Mouse (Mus musculus): ENCODE data around the gene Ier2. TPM values are rescaled to one million over a fixed set of nuclear protein-coding genes. Genes with fewer than 3 reads are reported as not detected.

Ier2 gene
- total and polyA plus RNA-seq, 2 experiments from 2014 or later, result 3.9 to 14.7 TPM

DNA sequence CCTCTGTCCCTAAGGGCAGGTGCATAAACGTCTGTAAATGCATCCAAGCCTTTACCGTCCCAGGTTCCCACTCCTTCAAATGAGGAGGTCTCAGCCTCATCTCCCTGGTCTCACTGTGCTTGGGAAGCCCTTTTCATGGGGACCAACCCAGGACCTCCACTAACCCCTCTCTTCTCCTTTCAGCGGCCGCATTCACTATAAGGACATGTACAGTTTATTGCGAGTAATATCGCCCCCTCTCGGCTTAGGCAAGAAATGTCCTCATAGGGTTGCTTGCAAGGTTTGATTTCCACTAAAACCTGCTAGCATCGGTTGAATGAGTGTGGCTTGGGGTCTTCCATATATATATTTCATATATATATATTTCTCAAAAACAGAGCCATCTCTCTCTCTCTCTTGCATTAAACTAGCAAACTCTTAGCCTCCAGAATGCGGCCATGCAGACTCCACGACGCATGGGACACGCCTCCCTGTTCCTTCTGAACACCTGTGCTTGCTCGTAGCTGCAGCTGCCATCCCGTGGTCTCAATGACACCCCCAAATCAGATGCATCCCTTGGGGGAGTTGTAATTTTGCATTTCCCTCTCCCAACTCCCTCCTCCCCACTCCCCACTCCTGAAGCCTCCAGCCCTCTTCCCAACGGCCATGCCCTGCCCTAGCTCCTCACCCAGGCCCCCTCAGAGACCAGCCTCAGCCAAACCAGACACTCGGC lies 48.0 kb downstream of the Ier2 start:
- 35% methylated on average over 16 of the region's 16 CpGs for WGBS
- Histone ChIP-seq H3K27ac (ENCODE audit: low read depth, low read length) (no peak overlapping the region), H3K4me3 (ENCODE audit: low read depth, low read length) (no peak overlapping the region), H3K9ac (replicated peaks; ENCODE audit: low read length, poor library complexity, severe bottlenecking) (peak overlapping the region; percentile 25; the same call in 1 of the 2 replicates), H3K27me3 (ENCODE audit: insufficient read depth, low read length) (no peaks in the 10 kb centered on the region), H3K4me2 (ENCODE audit: low read depth, low read length, poor library complexity, severe bottlenecking) (no peak overlapping the region), H3K36me3 (ENCODE audit: insufficient read depth, low read length) (peaks cover 16% of the 10 kb centered on the region), H3K4me1 (ENCODE audit: insufficient read depth, low read length) (no peaks in the 10 kb centered on the region), H3K9me3 (ENCODE audit: low read length) (no peaks in the 10 kb centered on the region)
- peak; percentile 69 for TF ChIP-seq CTCF (IDR thresholded peaks at IDR 0.05)
- ATAC-seq (ENCODE audit: low FRiP score) (no peak), DNase-seq (ENCODE audit: low spot score) (peak; percentile 65)

Other genes starting within 250 kb of the Ier2 start
- gene Trmt1, start 23.5 kb upstream of the Ier2 start, total RNA-seq (2014; rRNA removed), result 88.5 and 99.5 TPM in 2 replicates
- gene Trmt1, start 23.5 kb upstream of the Ier2 start, polyA plus RNA-seq (2015; fragmentation: Nextera tagmentation; extraction: Ambion mirVana), result 74.2 and 75.0 TPM in 2 replicates
- 87.2 and 102 TPM in 2 replicates for gene Nacc1, start 25.0 kb upstream of the Ier2 start, total RNA-seq (2014; rRNA removed)
- gene Nacc1, start 25.0 kb upstream of the Ier2 start, polyA plus RNA-seq (2015; fragmentation: Nextera tagmentation; extraction: Ambion mirVana), result 13.7 and 13.8 TPM in 2 replicates
- 4.6 and 4.8 TPM in 2 replicates for gene Lyl1, start 38.6 kb upstream of the Ier2 start, total RNA-seq (2014; rRNA removed)
- 2.0 and 2.8 TPM in 2 replicates for gene Lyl1, start 38.6 kb upstream of the Ier2 start, polyA plus RNA-seq (2015; fragmentation: Nextera tagmentation; extraction: Ambion mirVana)
- not detected in 2 replicates for gene G430095P16Rik, start 60.2 kb upstream of the Ier2 start, total RNA-seq (2014; rRNA removed)
- 0.39 and 0.71 TPM in 2 replicates for gene G430095P16Rik, start 60.2 kb upstream of the Ier2 start, polyA plus RNA-seq (2015; fragmentation: Nextera tagmentation; extraction: Ambion mirVana)
- gene Nfix, start 137.5 kb upstream of the Ier2 start, total RNA-seq (2014; rRNA removed), result 40.1 and 62.5 TPM in 2 replicates
- 41.7 and 53.7 TPM in 2 replicates for gene Nfix, start 137.5 kb upstream of the Ier2 start, polyA plus RNA-seq (2015; fragmentation: Nextera tagmentation; extraction: Ambion mirVana)
- 7.6 and 7.7 TPM in 2 replicates for gene Dand5, start 160.0 kb upstream of the Ier2 start, total RNA-seq (2014; rRNA removed)
- 12.6 and 14.5 TPM in 2 replicates for gene Dand5, start 160.0 kb upstream of the Ier2 start, polyA plus RNA-seq (2015; fragmentation: Nextera tagmentation; extraction: Ambion mirVana)
- 27.5 and 28.2 TPM in 2 replicates for gene Gadd45gip1, start 168.7 kb upstream of the Ier2 start, total RNA-seq (2014; rRNA removed)
- 42.9 and 45.1 TPM in 2 replicates for gene Gadd45gip1, start 168.7 kb upstream of the Ier2 start, polyA plus RNA-seq (2015; fragmentation: Nextera tagmentation; extraction: Ambion mirVana)
- gene Rad23a, start 177.8 kb upstream of the Ier2 start, total RNA-seq (2014; rRNA removed), result 43.8 and 57.5 TPM in 2 replicates
- 83.5 and 88.3 TPM in 2 replicates for gene Rad23a, start 177.8 kb upstream of the Ier2 start, polyA plus RNA-seq (2015; fragmentation: Nextera tagmentation; extraction: Ambion mirVana)
- 369 and 436 TPM in 2 replicates for gene Calr, start 184.1 kb upstream of the Ier2 start, total RNA-seq (2014; rRNA removed)
- gene Calr, start 184.1 kb upstream of the Ier2 start, polyA plus RNA-seq (2015; fragmentation: Nextera tagmentation; extraction: Ambion mirVana), result 444 and 445 TPM in 2 replicates
- 74.8 and 84.6 TPM in 2 replicates for gene Farsa, start 194.1 kb upstream of the Ier2 start, total RNA-seq (2014; rRNA removed)
- gene Farsa, start 194.1 kb upstream of the Ier2 start, polyA plus RNA-seq (2015; fragmentation: Nextera tagmentation; extraction: Ambion mirVana), result 92.7 and 103 TPM in 2 replicates
- gene Syce2, start 209.3 kb upstream of the Ier2 start, total RNA-seq (2014; rRNA removed), result 29.5 and 31.7 TPM in 2 replicates
- gene Syce2, start 209.3 kb upstream of the Ier2 start, polyA plus RNA-seq (2015; fragmentation: Nextera tagmentation; extraction: Ambion mirVana), result 56.2 and 61.4 TPM in 2 replicates
- 22.1 and 30.5 TPM in 2 replicates for gene Gcdh, start 231.1 kb upstream of the Ier2 start, total RNA-seq (2014; rRNA removed)
- gene Gcdh, start 231.1 kb upstream of the Ier2 start, polyA plus RNA-seq (2015; fragmentation: Nextera tagmentation; extraction: Ambion mirVana), result 33.2 and 35.3 TPM in 2 replicates
- 0.52 TPM in 1 of 2 replicates, not detected in the other for gene Klf1, start 239.1 kb upstream of the Ier2 start, total RNA-seq (2014; rRNA removed)
- 0.36 and 0.52 TPM in 2 replicates for gene Klf1, start 239.1 kb upstream of the Ier2 start, polyA plus RNA-seq (2015; fragmentation: Nextera tagmentation; extraction: Ambion mirVana)
- gene Dnase2a, start 245.7 kb upstream of the Ier2 start, total RNA-seq (2014; rRNA removed), result 4.3 and 5.7 TPM in 2 replicates
- 6.7 and 8.2 TPM in 2 replicates for gene Dnase2a, start 245.7 kb upstream of the Ier2 start, polyA plus RNA-seq (2015; fragmentation: Nextera tagmentation; extraction: Ambion mirVana)